Mouse (Mus musculus): ENCODE data around the gene Snx6.

DNA sequence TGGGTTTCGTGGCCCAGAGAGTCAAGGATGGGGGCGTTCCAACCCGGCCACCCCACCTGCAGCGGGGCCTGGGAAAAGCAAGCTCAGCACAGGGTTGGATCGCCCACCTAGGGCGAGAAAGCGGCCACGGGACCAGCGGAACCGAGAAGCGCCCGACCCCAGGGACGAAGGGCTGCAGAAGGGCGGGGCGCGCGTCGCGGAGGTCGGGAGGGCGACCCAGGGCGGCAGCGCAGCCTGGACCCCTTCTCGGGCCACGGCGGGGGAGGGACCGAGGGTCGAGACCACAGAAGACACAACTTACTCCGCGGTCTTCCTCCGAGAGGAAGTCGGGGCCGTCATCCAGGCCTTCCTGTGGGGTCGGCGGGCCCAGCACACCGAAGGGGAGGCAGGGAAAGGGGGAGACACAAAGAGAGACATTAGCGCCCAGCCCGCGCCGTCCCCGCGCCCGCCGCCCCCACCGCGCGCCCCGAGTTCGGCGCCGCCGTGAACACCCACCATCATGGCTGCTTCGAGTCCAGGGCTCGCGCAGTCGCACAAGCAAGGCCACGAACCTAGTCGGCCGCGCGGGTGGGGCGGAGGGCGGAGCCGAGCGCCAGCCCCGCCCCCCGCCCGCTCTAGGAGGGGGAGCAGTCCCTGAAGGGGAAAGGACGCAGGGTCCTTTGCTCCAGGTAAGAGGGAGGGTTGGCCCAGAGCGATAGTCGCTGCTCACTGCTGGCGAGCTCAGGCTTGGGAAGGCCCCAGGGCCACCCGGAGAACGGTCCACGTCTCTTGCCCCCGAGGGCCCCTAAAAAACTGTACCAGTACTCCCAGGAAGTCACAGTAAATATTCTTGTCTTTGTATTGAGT is at the start of gene Snx6:
- TF ChIP-seq POLR2AphosphoS5 (IDR thresholded peaks at IDR 0.05; ENCODE audit: borderline replicate concordance, low read depth, low read length), result no peak
- no peak for TF ChIP-seq CTCF (IDR thresholded peaks at IDR 0.05 in 2 of 3, conservative IDR thresholded peaks at IDR 0.05 in 1 of 3; ENCODE audit: control insufficient read depth in 1 of 3, insufficient read depth in 1 of 3, low read depth in 2 of 3, low read length in 3 of 3, poor library complexity in 1 of 3, severe bottlenecking in 1 of 3)
- TF ChIP-seq POLR2A (IDR thresholded peaks at IDR 0.05; ENCODE audit: control insufficient read depth in 1 of 2, insufficient read depth in 1 of 2, low read depth in 1 of 2, low read length in 2 of 2, poor library complexity in 1 of 2), result peak; percentile 76 to 90; a peak in 3 of 4 replicates
- peak; percentile 42; the same call in 1 of the 2 replicates for TF ChIP-seq TCF12 (IDR thresholded peaks at IDR 0.05; ENCODE audit: low read depth, low read length)
- peak; percentile 61; the same call in 1 of the 2 replicates for TF ChIP-seq TBP (IDR thresholded peaks at IDR 0.05; ENCODE audit: low read depth, low read length)
- no peak for TF ChIP-seq RAD21 (IDR thresholded peaks at IDR 0.05; ENCODE audit: low read depth, low read length)
- peak; percentile 95 for TF ChIP-seq MAZ (IDR thresholded peaks at IDR 0.05; ENCODE audit: low read depth, low read length)

All from MEL (cell line).